Mouse (Mus musculus) C2C12 (cell line): Measurements from ENCODE around the gene Tnk1. TPM values are rescaled to one million over a fixed set of nuclear protein-coding genes. Genes with fewer than 3 reads are reported as not detected.

Experiments used
- H3K27me3 ChIP-seq: one replicate; pipeline ENCODE4 v1.6.1; 2011; ENCODE audit not compliant: control insufficient read depth, insufficient read depth, insufficient read length
- H3K36me3 ChIP-seq: one replicate; pipeline ENCODE4 v1.6.1; 2011; ENCODE audit not compliant: control insufficient read depth, insufficient read depth
- H3K4me3 ChIP-seq: one replicate; pipeline ENCODE4 v1.5.1; 2011; ENCODE audit warnings: mild to moderate bottlenecking, control low read depth; ENCODE audit not compliant: poor library complexity, insufficient read depth, severe bottlenecking
- H3K79me2 ChIP-seq: one replicate; pipeline ENCODE4 v1.6.1; 2011; ENCODE audit not compliant: control insufficient read depth, insufficient read depth
- H3K79me3 ChIP-seq: one replicate; pipeline ENCODE4 v1.6.1; 2011; ENCODE audit warnings: low read depth, control low read depth
- H3ac ChIP-seq: one replicate; pipeline ENCODE3; 2011; ENCODE audit warnings: low read depth; ENCODE audit not compliant: control insufficient read depth, insufficient read length
- CEBPB ChIP-seq: IDR thresholded peaks from one replicate; pipeline ENCODE4 v1.6.1; 2011; ENCODE audit warnings: low read depth, mild to moderate bottlenecking, control low read depth, moderate library complexity
- CTCF ChIP-seq: IDR thresholded peaks from one replicate; pipeline ENCODE4 v1.5.1; 2011; ENCODE audit not compliant: control insufficient read depth, insufficient read depth, insufficient read length
- FOSL1 ChIP-seq: IDR thresholded peaks from one replicate; pipeline ENCODE4 v1.8.0; 2011; ENCODE audit warnings: mild to moderate bottlenecking, low read length; ENCODE audit not compliant: poor library complexity, insufficient read depth, severe bottlenecking
- MAX ChIP-seq: IDR thresholded peaks from one replicate; pipeline ENCODE4 v1.6.1; 2011; ENCODE audit warnings: mild to moderate bottlenecking, control low read depth
- MYOD1 ChIP-seq: IDR thresholded peaks from one replicate; pipeline ENCODE4 v1.6.1; 2011; ENCODE audit warnings: low read depth; ENCODE audit not compliant: control insufficient read depth, insufficient read length
- MYOG ChIP-seq: IDR thresholded peaks from one replicate; pipeline ENCODE4 v1.6.1; 2011; ENCODE audit not compliant: control insufficient read depth, insufficient read length; ENCODE audit errors: extremely low read depth
- USF1 ChIP-seq: IDR thresholded peaks from one replicate; pipeline ENCODE4 v1.6.1; 2011; ENCODE audit warnings: low read depth, mild to moderate bottlenecking, control low read depth, moderate library complexity
- polyA plus RNA-seq: library from polyadenylated mRNA; unstranded; fragments of >200 nt; fragmentation: generic; extraction: Trizol; gene quantifications from one replicate; pipeline ENCODE4 v1.2.1, GENCODE M21; 2012; ENCODE audit warnings: missing spikeins

Tnk1 gene
- polyA plus RNA-seq, 1 experiment = not detected

- H3ac ChIP-seq = peak overlapping the region; percentile 89
- TF ChIP-seq FOSL1 (no peak), CTCF (no peak), CEBPB (no peak), USF1 (no peak), MAX (no peak), MYOD1 (no peak), MYOG (no peak)
- peaks cover 22% of the 10 kb centered on the region for H3K79me2 ChIP-seq
- peaks cover 45% of the 10 kb centered on the region for H3K36me3 ChIP-seq
- peaks cover 2% of the 10 kb centered on the region for H3K79me3 ChIP-seq
- peak overlapping the region; percentile 89 for H3K4me3 ChIP-seq
- H3K27me3 ChIP-seq = no peaks in the 10 kb centered on the region
Measured at GRCm38 (mm10) chr11:69846738-69847688, 11.5 kb downstream of the Tnk1 start.

- Histone ChIP-seq H3K27me3 (no peaks in the 10 kb centered on the region), H3K36me3 (peaks cover 38% of the 10 kb centered on the region), H3K79me2 (peaks cover 22% of the 10 kb centered on the region), H3ac (peak within 1 kb of the TSS; percentile 89), H3K79me3 (peaks cover 2% of the 10 kb centered on the region), H3K4me3 (peak within 1 kb of the TSS; percentile 89)
- TF ChIP-seq FOSL1 (no peak), MAX (peak; percentile 90), USF1 (no peak)
Measured at GRCm38 (mm10) chr11:69846198-69846680, 12.3 kb downstream of the Tnk1 start, which contains the start of gene Plscr3. Plscr3 (plus strand) TSS chr11:69846376.

GRCm38 (mm10) chr11:69838714-69839104, 19.8 kb downstream of the Tnk1 start:
- H3ac ChIP-seq = peak overlapping the region; percentile 86
- H3K4me3 ChIP-seq = peak overlapping the region; percentile 76
- no peaks in the 10 kb centered on the region for H3K27me3 ChIP-seq
- TF ChIP-seq MYOG (no peak), CEBPB (no peak)
- peaks cover 18% of the 10 kb centered on the region for H3K79me2 ChIP-seq
- H3K36me3 ChIP-seq = peaks cover 1% of the 10 kb centered on the region
- H3K79me3 ChIP-seq = no peaks in the 10 kb centered on the region

DNA sequence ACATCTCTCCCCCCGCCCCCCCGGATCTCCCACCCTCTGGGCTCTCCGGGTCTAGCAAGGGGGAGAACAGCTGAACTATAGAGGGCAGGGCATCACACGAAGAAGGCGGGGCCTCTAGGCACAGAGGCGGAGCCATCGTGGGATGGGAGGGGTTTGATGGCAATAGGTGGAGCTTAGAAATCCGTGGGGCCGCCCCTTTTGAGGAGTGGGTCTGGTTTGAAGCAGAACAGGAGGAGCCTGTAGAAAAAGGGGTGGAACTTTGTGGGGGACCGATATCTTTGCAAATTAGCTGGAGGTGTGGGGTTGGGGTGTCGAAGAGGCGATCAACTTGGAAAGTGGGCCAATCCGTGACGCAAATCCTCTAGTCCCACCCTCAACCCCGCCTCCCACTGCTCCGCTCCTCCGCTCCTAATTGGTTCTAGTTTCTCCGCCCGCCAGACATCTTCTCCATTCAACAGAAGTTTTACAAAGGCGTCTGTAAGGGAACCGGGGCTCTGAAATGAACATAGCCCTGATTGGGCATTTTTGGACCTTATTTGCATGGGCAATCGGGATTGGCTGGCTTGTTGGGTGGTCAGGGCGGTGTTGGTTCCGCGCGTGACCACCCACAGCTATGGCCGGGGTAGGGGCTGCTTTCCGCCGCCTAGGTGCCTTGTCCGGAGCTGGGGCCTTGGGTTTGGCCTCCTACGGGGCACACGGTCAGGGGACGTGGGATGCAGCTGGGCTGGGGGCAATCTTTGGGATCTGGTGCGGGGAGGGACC, 20.4 kb downstream of the Tnk1 start, which contains the start of gene Tmem256:
TSS of gene Tmem256 (plus strand) at position 563 of the 762 bp plus-strand sequence.
- Histone ChIP-seq H3K27me3 (no peaks in the 10 kb centered on the region), H3K79me2 (peaks cover 18% of the 10 kb centered on the region), H3K79me3 (no peaks in the 10 kb centered on the region), H3K36me3 (peaks cover 7% of the 10 kb centered on the region), H3K4me3 (peak within 1 kb of the TSS; percentile 76), H3ac (peak within 1 kb of the TSS; percentile 86)
- TF ChIP-seq CTCF (no peak), MYOD1 (no peak), MAX (peak; percentile 48), MYOG (no peak), FOSL1 (no peak), CEBPB (no peak), USF1 (no peak)

DNA sequence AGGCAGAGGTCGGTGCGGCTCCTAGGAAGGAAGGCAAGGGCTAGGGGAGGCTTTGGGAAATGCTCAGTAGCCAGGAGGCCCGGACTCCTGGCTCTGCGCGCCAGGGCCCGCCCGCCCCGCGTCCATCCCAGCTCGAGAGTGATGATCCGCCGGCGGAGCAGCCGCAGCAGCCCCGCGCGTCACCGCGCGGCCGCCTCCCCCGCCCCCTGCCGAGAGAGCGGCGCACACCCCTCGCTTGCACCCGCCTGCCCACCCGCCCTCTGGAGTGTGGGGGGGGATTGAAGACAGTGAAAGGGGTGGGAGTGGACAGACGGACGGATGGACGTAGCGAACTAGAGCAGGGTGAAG, 21.0 kb downstream of the Tnk1 start, which contains the start of gene Nlgn2:
TSS of gene Nlgn2 (minus strand) at position 181 of the 348 bp plus-strand sequence.
- H3ac ChIP-seq = peak within 1 kb of the TSS; percentile 86
- H3K79me3 ChIP-seq = no peaks in the 10 kb centered on the region
- H3K4me3 ChIP-seq = peak within 1 kb of the TSS; percentile 76
- TF ChIP-seq MAX = no peak
- no peak for TF ChIP-seq FOSL1
- TF ChIP-seq USF1 = no peak
- no peak for TF ChIP-seq MYOD1
- no peak for TF ChIP-seq MYOG
- TF ChIP-seq CTCF = no peak
- TF ChIP-seq CEBPB = no peak
- peaks cover 18% of the 10 kb centered on the region for H3K79me2 ChIP-seq
- H3K27me3 ChIP-seq = no peaks in the 10 kb centered on the region
- peaks cover 12% of the 10 kb centered on the region for H3K36me3 ChIP-seq
